Mouse (Mus musculus) intestine, embryonic 16.5 days (tissue): Measurements from ENCODE around the gene Arhgef3. TPM values are rescaled to one million over a fixed set of nuclear protein-coding genes. Genes with fewer than 3 reads are reported as not detected.

ENCODE experiments used
- ATAC-seq: fragments of 200-750 bp; cut with Nextera tagmentation; 2 replicates; pipeline ENCODE4 v1.8.0; 2017; ENCODE audit warnings: moderate TSS enrichment, moderate library complexity
- H3K27ac ChIP-seq: fragments of 300-500 bp; sonication (generic); 2 replicates; pipeline ENCODE4 v1.5.1; 2014; ENCODE audit warnings: mild to moderate bottlenecking, low read length
- H3K27me3 ChIP-seq: fragments of 300-500 bp; sonication (generic); replicated peaks from 2 replicates; pipeline ENCODE4 v1.6.1; 2014; ENCODE audit warnings: low read length, control low read depth, mixed read lengths; ENCODE audit not compliant: control insufficient read depth, insufficient read depth
- H3K36me3 ChIP-seq: fragments of 300-500 bp; sonication (generic); 2 replicates; pipeline ENCODE4 v1.6.1; 2014; ENCODE audit warnings: low read length, control low read depth; ENCODE audit not compliant: control insufficient read depth, insufficient read depth
- H3K4me1 ChIP-seq: fragments of 300-500 bp; sonication (generic); 2 replicates; pipeline ENCODE4 v1.6.1; 2014; ENCODE audit warnings: low read length, control low read depth, mixed read lengths; ENCODE audit not compliant: control insufficient read depth, insufficient read depth
- H3K4me2 ChIP-seq: fragments of 300-500 bp; sonication (generic); 2 replicates; pipeline ENCODE4 v1.6.1; 2014; ENCODE audit warnings: low read depth, low read length, control low read depth
- H3K4me3 ChIP-seq: fragments of 300-500 bp; sonication (generic); 2 replicates; pipeline ENCODE4 v1.5.1; 2014; ENCODE audit warnings: mild to moderate bottlenecking, low read length
- H3K9ac ChIP-seq: fragments of 300-500 bp; sonication (generic); 2 replicates; pipeline ENCODE4 v1.6.1; 2014; ENCODE audit warnings: low read depth, low read length
- H3K9me3 ChIP-seq: fragments of 300-500 bp; sonication (generic); 2 replicates; pipeline ENCODE4 v1.6.1; 2016; ENCODE audit warnings: low read length, control low read depth; ENCODE audit not compliant: control insufficient read depth
- WGBS: fragments of 180-500 bp; shearing (Covaris S2); extraction: QIAGEN DNeasy Blood & Tissue Kit; methylation state at CpG from one replicate; pipeline ENCODE4 v1.1.7; 2014; 5-methylcytosine and 5-hydroxymethylcytosine counted together
- polyA plus RNA-seq: library from polyadenylated mRNA; unstranded; fragments of >200 nt; fragmentation: Nextera tagmentation; extraction: Ambion mirVana; gene quantifications from 2 replicates; pipeline ENCODE4 v1.2.1, GENCODE M21; 2015

The Arhgef3 gene
- polyA plus RNA-seq, 1 experiment from 2014 or later: 12.0 TPM

- ATAC-seq: no peak
- no peaks in the 10 kb centered on the region for H3K9me3 ChIP-seq
- H3K27ac ChIP-seq: no peak overlapping the region
- H3K4me3 ChIP-seq: no peak overlapping the region
- 0 out of 2 replicates have a peak, but pooled peaks cover 3% of the 10 kb centered on the region for H3K4me1 ChIP-seq
- no peaks in the 10 kb centered on the region for H3K36me3 ChIP-seq
- H3K4me2 ChIP-seq: no peak overlapping the region
- H3K27me3 ChIP-seq: no peaks in the 10 kb centered on the region
- WGBS: 85% methylated on average over 6 of the region's 6 CpGs
- H3K9ac ChIP-seq: no peak overlapping the region
These were observed 282.8 kb downstream of the Arhgef3 start for GRCm38 (mm10) chr14:27397526-27397925.

- Histone ChIP-seq H3K4me1 (0 out of 2 replicates have a peak, but pooled peaks cover 3% of the 10 kb centered on the region), H3K27ac (no peak overlapping the region), H3K4me3 (no peak overlapping the region), H3K9me3 (no peaks in the 10 kb centered on the region), H3K36me3 (no peaks in the 10 kb centered on the region), H3K27me3 (no peaks in the 10 kb centered on the region), H3K9ac (no peak overlapping the region), H3K4me2 (no peak overlapping the region)
- peak; percentile 46 for ATAC-seq
- 71% methylated on average over 6 of the region's 6 CpGs for WGBS
These were observed 285.8 kb downstream of the Arhgef3 start for GRCm38 (mm10) chr14:27400495-27400894.

GRCm38 (mm10) chr14:27401717-27402278 lies 287.1 kb downstream of the Arhgef3 start:
- no peaks in the 10 kb centered on the region for H3K9me3 ChIP-seq
- 0 out of 2 replicates have a peak overlapping the region, but pooled peaks have one; percentile 2 for H3K9ac ChIP-seq
- no peak overlapping the region for H3K4me2 ChIP-seq
- H3K27me3 ChIP-seq: no peaks in the 10 kb centered on the region
- no peaks in the 10 kb centered on the region for H3K36me3 ChIP-seq
- no peak overlapping the region for H3K4me3 ChIP-seq
- no peak for ATAC-seq
- 0 out of 2 replicates have a peak, but pooled peaks cover 3% of the 10 kb centered on the region for H3K4me1 ChIP-seq
- no peak overlapping the region; the same call in 1 of the 2 replicates for H3K27ac ChIP-seq
- 72% methylated on average over 12 of the region's 12 CpGs for WGBS

GRCm38 (mm10) chr14:27402332-27403250 lies 287.9 kb downstream of the Arhgef3 start:
- H3K36me3 ChIP-seq: no peaks in the 10 kb centered on the region
- H3K4me3 ChIP-seq: no peak overlapping the region
- H3K9me3 ChIP-seq: no peaks in the 10 kb centered on the region
- no peak for ATAC-seq
- no peak overlapping the region for H3K4me2 ChIP-seq
- no peak overlapping the region for H3K9ac ChIP-seq
- no peaks in the 10 kb centered on the region for H3K27me3 ChIP-seq
- H3K4me1 ChIP-seq: 0 out of 2 replicates have a peak, but pooled peaks cover 3% of the 10 kb centered on the region
- no peak overlapping the region; the same call in 1 of the 2 replicates for H3K27ac ChIP-seq
- 76% methylated on average over 10 of the region's 10 CpGs for WGBS

- WGBS: 87% methylated on average over 4 of the region's 4 CpGs
- no peaks in the 10 kb centered on the region for H3K27me3 ChIP-seq
- H3K9me3 ChIP-seq: no peaks in the 10 kb centered on the region
- H3K4me2 ChIP-seq: no peak overlapping the region
- no peaks in the 10 kb centered on the region for H3K36me3 ChIP-seq
- ATAC-seq: no peak
- H3K4me3 ChIP-seq: no peak overlapping the region
- no peak overlapping the region for H3K9ac ChIP-seq
- no peaks in the 10 kb centered on the region for H3K4me1 ChIP-seq
- no peak overlapping the region for H3K27ac ChIP-seq
These were observed 290.8 kb downstream of the Arhgef3 start for GRCm38 (mm10) chr14:27405452-27405851.

- Histone ChIP-seq H3K9me3 (no peaks in the 10 kb centered on the region), H3K27ac (no peak overlapping the region), H3K9ac (no peak overlapping the region), H3K36me3 (no peaks in the 10 kb centered on the region), H3K27me3 (no peaks in the 10 kb centered on the region), H3K4me2 (no peak overlapping the region), H3K4me3 (no peak overlapping the region), H3K4me1 (no peaks in the 10 kb centered on the region)
- ATAC-seq: no peak
- 98% methylated on average over 2 of the region's 2 CpGs for WGBS
These were observed 291.2 kb downstream of the Arhgef3 start for GRCm38 (mm10) chr14:27405947-27406346.

GRCm38 (mm10) chr14:27408240-27408639 lies 293.5 kb downstream of the Arhgef3 start:
- H3K9ac ChIP-seq: no peak overlapping the region
- ATAC-seq: no peak

GRCm38 (mm10) chr14:27409662-27410061 lies 295.0 kb downstream of the Arhgef3 start:
- no peak for ATAC-seq
- Histone ChIP-seq H3K4me2 (no peak overlapping the region), H3K9ac (no peak overlapping the region), H3K36me3 (no peaks in the 10 kb centered on the region), H3K4me1 (no peaks in the 10 kb centered on the region), H3K9me3 (no peaks in the 10 kb centered on the region), H3K27me3 (no peaks in the 10 kb centered on the region), H3K4me3 (no peak overlapping the region), H3K27ac (no peak overlapping the region)
- WGBS: 67% methylated on average over 3 of the region's 3 CpGs

More at GRCm38 (mm10) chr14:27408240-27408639, 293.5 kb downstream of the Arhgef3 start:
- 89% methylated on average over 3 of the region's 3 CpGs for WGBS
- Histone ChIP-seq H3K4me1 (no peaks in the 10 kb centered on the region), H3K4me2 (no peak overlapping the region), H3K27ac (no peak overlapping the region), H3K4me3 (no peak overlapping the region), H3K9me3 (no peaks in the 10 kb centered on the region), H3K27me3 (no peaks in the 10 kb centered on the region), H3K36me3 (no peaks in the 10 kb centered on the region)

GRCm38 (mm10) chr14:27411492-27411891 lies 296.8 kb downstream of the Arhgef3 start:
- H3K27me3 ChIP-seq: no peaks in the 10 kb centered on the region
- 89% methylated on average over 7 of the region's 7 CpGs for WGBS
- no peak overlapping the region for H3K4me3 ChIP-seq
- no peak for ATAC-seq
- H3K4me1 ChIP-seq: no peaks in the 10 kb centered on the region
- H3K9ac ChIP-seq: no peak overlapping the region
- no peaks in the 10 kb centered on the region for H3K9me3 ChIP-seq
- no peak overlapping the region for H3K27ac ChIP-seq
- no peaks in the 10 kb centered on the region for H3K36me3 ChIP-seq
- H3K4me2 ChIP-seq: no peak overlapping the region
